Mouse (Mus musculus) C2C12 (cell line): ENCODE results near the gene Xxylt1.

Experiments
- CTCF ChIP-seq: IDR thresholded peaks from one replicate; pipeline ENCODE4 v1.5.1; 2011; ENCODE audit not compliant: control insufficient read depth, insufficient read depth, insufficient read length
- MAX ChIP-seq: IDR thresholded peaks from one replicate; pipeline ENCODE4 v1.6.1; 2011; ENCODE audit warnings: mild to moderate bottlenecking, control low read depth
- MYOD1 ChIP-seq: IDR thresholded peaks from one replicate; pipeline ENCODE4 v1.6.1; 2011; ENCODE audit warnings: low read depth; ENCODE audit not compliant: control insufficient read depth, insufficient read length
- MYOG ChIP-seq: IDR thresholded peaks from one replicate; pipeline ENCODE4 v1.6.1; 2011; ENCODE audit not compliant: control insufficient read depth, insufficient read length; ENCODE audit errors: extremely low read depth

- TF ChIP-seq MYOD1: no peak
- no peak for TF ChIP-seq CTCF
- no peak for TF ChIP-seq MAX
- no peak for TF ChIP-seq MYOG
These were observed 93.5 kb downstream of the Xxylt1 start for GRCm38 (mm10) chr16:30987684-30988083.
